Mouse (Mus musculus) limb, embryonic 14.5 days (tissue): ENCODE measurements at regions not wholly inside any gene's neighbourhood (a gene's known extent, or its start where the extent isn't known, plus 50 kb on each side); places are given as distances from the start of the nearest gene placed in this dataset.

Experiments used
- ATAC-seq: fragments of 200-750 bp; cut with Nextera tagmentation; 2 replicates; pipeline ENCODE4 v1.8.0; 2017; ENCODE audit warnings: low read depth, moderate number of reproducible peaks, moderate TSS enrichment; ENCODE audit not compliant: low FRiP score
- DNase-seq: peaks from one replicate; pipeline ENCODE4 v3.0.0-alpha.2; 2015; ENCODE audit warnings: low spot score
- H3K27ac ChIP-seq: fragments of 300-500 bp; sonication (generic); replicated peaks from 2 replicates; pipeline ENCODE4 v1.5.1; 2014; ENCODE audit warnings: low read depth, mild to moderate bottlenecking, low read length, moderate library complexity, mixed read lengths
- H3K27me3 ChIP-seq: fragments of 300-500 bp; sonication (generic); 2 replicates; pipeline ENCODE4 v1.6.1; 2014; ENCODE audit warnings: low read length, mixed read lengths; ENCODE audit not compliant: control insufficient read depth, insufficient read depth
- H3K36me3 ChIP-seq: fragments of 300-500 bp; sonication (generic); 2 replicates; pipeline ENCODE4 v1.6.1; 2014; ENCODE audit warnings: mild to moderate bottlenecking, low read length, moderate library complexity, mixed read lengths; ENCODE audit not compliant: control insufficient read depth, insufficient read depth
- H3K4me1 ChIP-seq: fragments of 300-500 bp; sonication (generic); 2 replicates; pipeline ENCODE4 v1.6.1; 2014; ENCODE audit warnings: antibody characterized with exemption, low read length, mixed read lengths; ENCODE audit not compliant: control insufficient read depth, insufficient read depth
- H3K4me2 ChIP-seq: fragments of 300-500 bp; sonication (generic); replicated peaks from 2 replicates; pipeline ENCODE4 v1.6.1; 2014; ENCODE audit warnings: low read depth, mild to moderate bottlenecking, low read length, moderate library complexity; ENCODE audit not compliant: severe bottlenecking
- H3K4me3 ChIP-seq: fragments of 300-500 bp; sonication (generic); replicated peaks from 2 replicates; pipeline ENCODE4 v1.5.1; 2014; ENCODE audit warnings: low read length
- H3K9ac ChIP-seq: fragments of 300-500 bp; sonication (generic); 2 replicates; pipeline ENCODE4 v1.6.1; 2014; ENCODE audit warnings: mild to moderate bottlenecking, low read depth, low read length, moderate library complexity; ENCODE audit not compliant: severe bottlenecking
- H3K9me3 ChIP-seq: fragments of 300-500 bp; sonication (generic); 2 replicates; pipeline ENCODE4 v1.6.1; 2016; ENCODE audit warnings: low read length; ENCODE audit not compliant: control insufficient read depth
- POLR2A ChIP-seq: fragments of 200-500 bp; IDR thresholded peaks from 2 replicates; pipeline ENCODE4 v1.8.0; 2012; ENCODE audit warnings: inconsistent platforms, mild to moderate bottlenecking, moderate library complexity, borderline replicate concordance; ENCODE audit not compliant: insufficient read depth, insufficient read length; ENCODE audit errors: extremely low read depth
- WGBS: fragments of 180-500 bp; shearing (Covaris S2); extraction: QIAGEN DNeasy Blood & Tissue Kit; methylation state at CpG from one replicate; pipeline ENCODE4 v1.1.7; 2014; 5-methylcytosine and 5-hydroxymethylcytosine counted together

GRCm38 (mm10) chr9:59232682-59233081 is 58.7 kb upstream of the Adpgk start:
- 21% methylated on average over 3 of the region's 3 CpGs for WGBS
- no peak for TF ChIP-seq POLR2A
- no peak overlapping the region for H3K9ac ChIP-seq

GRCm38 (mm10) chr9:59231947-59232346 is 59.4 kb upstream of the Adpgk start:
- no peak for TF ChIP-seq POLR2A
- no peaks in the 10 kb centered on the region for H3K27me3 ChIP-seq
- 0 out of 2 replicates have a peak, but pooled peaks cover 3% of the 10 kb centered on the region for H3K9me3 ChIP-seq
- no peaks in the 10 kb centered on the region for H3K36me3 ChIP-seq
- ATAC-seq (no peak), DNase-seq (no peak)
- 0 out of 2 replicates have a peak, but pooled peaks cover 3% of the 10 kb centered on the region for H3K4me1 ChIP-seq
- no peak overlapping the region for H3K9ac ChIP-seq
- no peak overlapping the region for H3K4me3 ChIP-seq
- no peak overlapping the region for H3K27ac ChIP-seq
- WGBS: 62% methylated on average over 7 of the region's 7 CpGs
- H3K4me2 ChIP-seq: no peak overlapping the region

More at GRCm38 (mm10) chr9:59232682-59233081, 58.7 kb upstream of the Adpgk start:
- Histone ChIP-seq H3K27me3 (no peaks in the 10 kb centered on the region), H3K4me2 (no peak overlapping the region), H3K4me3 (no peak overlapping the region), H3K36me3 (no peaks in the 10 kb centered on the region), H3K9me3 (0 out of 2 replicates have a peak, but pooled peaks cover 3% of the 10 kb centered on the region), H3K4me1 (0 out of 2 replicates have a peak, but pooled peaks cover 3% of the 10 kb centered on the region), H3K27ac (no peak overlapping the region)
- ATAC-seq (no peak), DNase-seq (no peak)

GRCm38 (mm10) chr9:59231186-59231585 is 60.2 kb upstream of the Adpgk start:
- Histone ChIP-seq H3K36me3 (no peaks in the 10 kb centered on the region), H3K4me1 (0 out of 2 replicates have a peak, but pooled peaks cover 3% of the 10 kb centered on the region), H3K9me3 (0 out of 2 replicates have a peak, but pooled peaks cover 3% of the 10 kb centered on the region), H3K27me3 (no peaks in the 10 kb centered on the region), H3K9ac (no peak overlapping the region), H3K4me3 (no peak overlapping the region), H3K4me2 (no peak overlapping the region), H3K27ac (no peak overlapping the region)
- no peak for TF ChIP-seq POLR2A
- WGBS: 84% methylated on average over 5 of the region's 5 CpGs
- no peak for DNase-seq
- no peak for ATAC-seq

GRCm38 (mm10) chr9:59230161-59230560 is 61.2 kb upstream of the Adpgk start:
- Histone ChIP-seq H3K36me3 (no peaks in the 10 kb centered on the region), H3K4me3 (no peak overlapping the region), H3K9me3 (0 out of 2 replicates have a peak, but pooled peaks cover 3% of the 10 kb centered on the region), H3K27ac (no peak overlapping the region), H3K9ac (no peak overlapping the region), H3K27me3 (no peaks in the 10 kb centered on the region), H3K4me2 (no peak overlapping the region), H3K4me1 (0 out of 2 replicates have a peak, but pooled peaks cover 3% of the 10 kb centered on the region)
- 89% methylated on average over 5 of the region's 5 CpGs for WGBS
- DNase-seq (no peak), ATAC-seq (no peak)
- TF ChIP-seq POLR2A: no peak

- no peak for DNase-seq
- H3K36me3 ChIP-seq: no peaks in the 10 kb centered on the region
- 0 out of 2 replicates have a peak, but pooled peaks cover 3% of the 10 kb centered on the region for H3K4me1 ChIP-seq
- 73% methylated on average over 4 of the region's 4 CpGs for WGBS
- no peaks in the 10 kb centered on the region for H3K27me3 ChIP-seq
- no peak for TF ChIP-seq POLR2A
- no peak for ATAC-seq
- no peak overlapping the region for H3K9ac ChIP-seq
- no peak overlapping the region for H3K4me3 ChIP-seq
- 0 out of 2 replicates have a peak, but pooled peaks cover 3% of the 10 kb centered on the region for H3K9me3 ChIP-seq
- no peak overlapping the region for H3K27ac ChIP-seq
- H3K4me2 ChIP-seq: no peak overlapping the region
These were observed 63.4 kb upstream of the Adpgk start for GRCm38 (mm10) chr9:59227948-59228347.

GRCm38 (mm10) chr9:59226361-59226760 is 65.0 kb upstream of the Adpgk start:
- no peaks in the 10 kb centered on the region for H3K36me3 ChIP-seq
- no peak for TF ChIP-seq POLR2A

More at GRCm38 (mm10) chr9:59226361-59226760, 65.0 kb upstream of the Adpgk start:
- Histone ChIP-seq H3K9ac (no peak overlapping the region), H3K27ac (no peak overlapping the region), H3K27me3 (no peaks in the 10 kb centered on the region), H3K9me3 (0 out of 2 replicates have a peak, but pooled peaks cover 3% of the 10 kb centered on the region), H3K4me3 (no peak overlapping the region), H3K4me2 (no peak overlapping the region), H3K4me1 (no peaks in the 10 kb centered on the region)
- no peak for ATAC-seq
- DNase-seq: no peak
- 81% methylated on average over 4 of the region's 4 CpGs for WGBS
